In genomic region chr12:101854336-101854735, GRCm38 (mm10) we compare ENCODE assay signal across 28 mouse cellular contexts. TPM values are rescaled to one million over a fixed set of nuclear protein-coding genes. Genes with fewer than 3 reads are reported as not detected.
"Had no signal": no experiment of that assay in that cellular context is flagged by ENCODE, and none has a peak within 500 bp of the region (broad histone marks: within the 10 kb centered on the region; RNA-seq: fewer than 3 reads in every experiment).

No protein-coding gene starts in this region.

- H3K27ac ChIP-seq: gastrocnemius, adult 2 months; heart, embryonic 10.5 days; hindbrain, embryonic 13.5 days; hindbrain, embryonic 15.5 days; hindbrain, postnatal 0 days; kidney, embryonic 15.5 days; kidney, postnatal 0 days; layer of hippocampus, adult 2 months; left cerebral cortex, adult 2 months; limb, embryonic 10.5 days; limb, embryonic 12.5 days; liver, embryonic 13.5 days; liver, embryonic 15.5 days had no signal

- H3K4me3 ChIP-seq: gastrocnemius, adult 2 months; heart, embryonic 10.5 days; heart, embryonic 12.5 days; hindbrain, embryonic 13.5 days; hindbrain, embryonic 15.5 days; kidney, embryonic 15.5 days; layer of hippocampus, adult 2 months; left cerebral cortex, adult 2 months; limb, embryonic 10.5 days; limb, embryonic 12.5 days; liver, embryonic 13.5 days; liver, embryonic 15.5 days had no signal

- ATAC-seq: hindbrain, postnatal 0 days; intestine, embryonic 16.5 days had no signal

- H3K4me1 ChIP-seq: hindbrain, embryonic 13.5 days; hindbrain, embryonic 15.5 days; limb, embryonic 10.5 days; limb, embryonic 12.5 days; liver, embryonic 13.5 days; liver, embryonic 15.5 days had no signal

- DNase-seq: gastrocnemius, adult 2 months; gastrocnemius, postnatal 10 days; gastrocnemius, postnatal 25 days; heart, adult 18-20 months; heart, postnatal 10 days; heart, postnatal 36 days; kidney, adult 11 months; kidney, adult 2 months; kidney, adult 9 months; kidney, postnatal 25 days; kidney, postnatal 4 days; liver; liver, embryonic 13.5 days had no signal

RNA-seq across cellular contexts. Expression of gene Fbln5, which starts 35.5 kb away (rescaled TPM):
- total RNA-seq: granulocyte monocyte progenitor cell, adult 5-6 weeks; hematopoietic stem cell, adult 5-6 weeks had no signal
